Mouse (Mus musculus) G1E (cell line): ENCODE data around the gene Fam198b.

Source experiments
- CTCF ChIP-seq: IDR thresholded peaks from 2 replicates; pipeline ENCODE4 v1.5.1; 2012; ENCODE audit warnings: low read depth, low read length, inconsistent platforms, mixed read lengths
- GATA1 ChIP-seq: IDR thresholded peaks from 2 replicates; pipeline ENCODE4 v1.6.1; 2012; ENCODE audit warnings: borderline replicate concordance, low read length, inconsistent platforms, mixed read lengths
- GATA2 ChIP-seq: IDR thresholded peaks from 2 replicates; pipeline ENCODE4 v1.6.1; 2012; ENCODE audit warnings: low read depth, low read length, inconsistent platforms, borderline replicate concordance
- POLR2AphosphoS5 ChIP-seq: IDR thresholded peaks from 2 replicates; pipeline ENCODE4 v1.6.1; 2012; ENCODE audit warnings: low read depth, low read length, inconsistent platforms; ENCODE audit not compliant: insufficient replicate concordance
- TAL1 ChIP-seq: conservative IDR thresholded peaks from 2 replicates; pipeline ENCODE4 v1.6.1; 2012; ENCODE audit warnings: low read depth, low read length, inconsistent platforms, mixed read lengths

DNA sequence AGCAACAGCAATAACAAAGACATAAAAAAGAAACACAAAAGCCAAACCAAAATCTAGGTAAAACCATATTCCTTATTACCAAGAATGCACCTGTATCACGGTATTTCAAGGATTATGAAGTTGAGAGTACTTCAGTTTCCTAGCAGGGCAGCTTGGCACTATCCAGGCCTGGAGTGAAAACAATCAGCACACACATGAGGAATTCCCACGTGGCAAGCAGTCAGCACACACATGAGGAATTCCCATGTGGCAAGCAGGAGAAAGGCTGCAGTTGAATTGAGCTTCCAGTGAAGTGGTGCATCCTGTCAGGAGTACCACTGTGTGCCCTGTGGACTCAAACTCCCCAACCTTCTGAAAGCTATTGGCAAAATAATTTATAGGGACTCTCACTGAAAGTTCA, 2.7 kb upstream of the Fam198b start:
- TF ChIP-seq CTCF, result no peak
- no peak for TF ChIP-seq GATA1
- TF ChIP-seq GATA2, result no peak
- TF ChIP-seq TAL1, result no peak
- TF ChIP-seq POLR2AphosphoS5, result no peak
